Mouse (Mus musculus): Measurements from ENCODE around the gene Rbm18. TPM values are rescaled to one million over a fixed set of nuclear protein-coding genes. Genes with fewer than 3 reads are reported as not detected.

Gene Rbm18
- polyA plus RNA-seq (2017; shearing (Covaris generic)), result 10 to 100 TPM; 50.6 to 64.6 TPM

GRCm38 (mm10) chr2:36136300-36136941 lies at the start of gene Rbm18, which contains the start of gene Mrrf:
Gene Rbm18 (minus strand): TSS chr2:36136773.
Gene Mrrf (plus strand): TSS chr2:36136389.

GRCm38 (mm10) chr2:36104956-36105741 lies 31.4 kb downstream of the Rbm18 start, which contains the start of gene Lhx6:
Gene Lhx6 (minus strand): TSS chr2:36105408.

Other genes with a start within 250 kb of the Rbm18 start
- 1 to 10 TPM in 1 of 2 experiments, under 1 TPM in 1; 0.30 to 2.0 TPM for gene Ttll11, start 156.9 kb downstream of the Rbm18 start, polyA plus RNA-seq (2017; shearing (Covaris generic))
- gene Ndufa8, start 87.4 kb downstream of the Rbm18 start, polyA plus RNA-seq (2017; shearing (Covaris generic)), result 100 to 1,000 TPM; 170 to 174 TPM
- not detected for gene Morn5, start 87.3 kb downstream of the Rbm18 start, polyA plus RNA-seq (2017; shearing (Covaris generic))
- gene Lhx6, start 31.4 kb downstream of the Rbm18 start, polyA plus RNA-seq (2017; shearing (Covaris generic)), result not detected
- 10 to 100 TPM; 11.8 to 21.3 TPM for gene Mrrf, start 384 bp downstream of the Rbm18 start, polyA plus RNA-seq (2017; shearing (Covaris generic))
- gene Ptgs1, start 93.7 kb upstream of the Rbm18 start, polyA plus RNA-seq (2017; shearing (Covaris generic)), result 1 to 10 TPM; 2.2 to 2.3 TPM
- under 1 TPM; 0.05 to 0.14 TPM for gene Olfr338, start 236.7 kb upstream of the Rbm18 start, polyA plus RNA-seq (2017; shearing (Covaris generic))